Mouse (Mus musculus) 416B (cell line): ENCODE measurements at regions not wholly inside any gene's neighbourhood (a gene's known extent, or its start where the extent isn't known, plus 50 kb on each side); places are given as distances from the start of the nearest gene placed in this dataset.

ENCODE experiments used
- DNase-seq: peaks from one replicate; pipeline ENCODE4 v3.0.0; 2011; ENCODE audit warnings: low read depth

GRCm38 (mm10) chr7:72362690-72363089, 56.3 kb upstream of the Mctp2 start:
- peak; percentile 37 for DNase-seq

- DNase-seq = peak; percentile 44
Measured at GRCm38 (mm10) chr7:72391323-72391722, 84.9 kb upstream of the Mctp2 start.

GRCm38 (mm10) chr7:72400056-72400455, 93.6 kb upstream of the Mctp2 start:
- DNase-seq = peak; percentile 66

- DNase-seq = no peak
Measured at GRCm38 (mm10) chr7:72406131-72406530, 99.7 kb upstream of the Mctp2 start.

- no peak for DNase-seq
Measured at GRCm38 (mm10) chr7:72408409-72408986, 102.1 kb upstream of the Mctp2 start.

- no peak for DNase-seq
Measured at GRCm38 (mm10) chr7:72438552-72438951, 132.1 kb upstream of the Mctp2 start.

GRCm38 (mm10) chr7:72442001-72442400, 135.6 kb upstream of the Mctp2 start:
- DNase-seq = no peak

- no peak for DNase-seq
Measured at GRCm38 (mm10) chr7:72444016-72444415, 137.6 kb upstream of the Mctp2 start.

- no peak for DNase-seq
Measured at GRCm38 (mm10) chr7:72444792-72445191, 138.4 kb upstream of the Mctp2 start.

- DNase-seq = no peak
Measured at GRCm38 (mm10) chr7:72446911-72447310, 140.5 kb upstream of the Mctp2 start.

GRCm38 (mm10) chr7:72462978-72463377, 156.6 kb upstream of the Mctp2 start:
- DNase-seq = no peak

- DNase-seq = no peak
Measured at GRCm38 (mm10) chr7:72464658-72465057, 158.2 kb upstream of the Mctp2 start.

- no peak for DNase-seq
Measured at GRCm38 (mm10) chr7:72469691-72470090, 163.3 kb upstream of the Mctp2 start.

GRCm38 (mm10) chr7:72474751-72475150, 168.3 kb upstream of the Mctp2 start:
- no peak for DNase-seq

- DNase-seq = no peak
Measured at GRCm38 (mm10) chr7:72478936-72479335, 172.5 kb upstream of the Mctp2 start.

GRCm38 (mm10) chr7:72481275-72481674, 174.9 kb upstream of the Mctp2 start:
- no peak for DNase-seq

GRCm38 (mm10) chr7:72490161-72490560, 183.8 kb upstream of the Mctp2 start:
- no peak for DNase-seq

- DNase-seq = no peak
Measured at GRCm38 (mm10) chr7:72493292-72493691, 186.9 kb upstream of the Mctp2 start.

GRCm38 (mm10) chr7:72496933-72497631, 190.7 kb upstream of the Mctp2 start:
- no peak for DNase-seq

- no peak for DNase-seq
Measured at GRCm38 (mm10) chr7:72498562-72499230, 192.3 kb upstream of the Mctp2 start.

GRCm38 (mm10) chr7:72499788-72500187, 193.4 kb upstream of the Mctp2 start:
- no peak for DNase-seq

GRCm38 (mm10) chr7:72500190-72500589, 193.8 kb upstream of the Mctp2 start:
- DNase-seq = no peak

GRCm38 (mm10) chr7:72500996-72501395, 194.6 kb upstream of the Mctp2 start:
- no peak for DNase-seq
